Mouse (Mus musculus) cerebellum, adult 2 months (tissue): ENCODE measurements around the gene Pdlim5. TPM values are rescaled to one million over a fixed set of nuclear protein-coding genes. Genes with fewer than 3 reads are reported as not detected.

Experiments
- DNase-seq, 2 experiments: peaks; one replicate each; pipeline ENCODE4 v3.0.0; 2021
- H3K27ac ChIP-seq: fragments of 200-500 bp; 2 replicates; pipeline ENCODE4 v1.5.1; 2012; ENCODE audit warnings: low read length, control low read depth, inconsistent platforms; ENCODE audit not compliant: insufficient read depth
- H3K27me3 ChIP-seq: fragments of 200-500 bp; 2 replicates; pipeline ENCODE4 v1.6.1; 2012; ENCODE audit warnings: inconsistent platforms, mild to moderate bottlenecking, low read length, moderate library complexity; ENCODE audit not compliant: control insufficient read depth, insufficient read depth
- H3K4me1 ChIP-seq: fragments of 200-500 bp; 2 replicates; pipeline ENCODE4 v1.6.1; 2011; ENCODE audit warnings: low read length; ENCODE audit not compliant: control insufficient read depth, insufficient read depth
- H3K4me3 ChIP-seq: fragments of 200-500 bp; replicated peaks from 2 replicates; pipeline ENCODE3; 2011; ENCODE audit warnings: mild to moderate bottlenecking, low read depth, low read length, control low read depth; ENCODE audit not compliant: insufficient read depth
- CTCF ChIP-seq: fragments of 200-500 bp; IDR thresholded peaks from 2 replicates; pipeline ENCODE4 v1.5.1; 2011; ENCODE audit warnings: low read depth, mild to moderate bottlenecking, control low read depth, low read length, moderate library complexity, borderline replicate concordance; ENCODE audit not compliant: insufficient read depth
- POLR2A ChIP-seq: fragments of 200-500 bp; IDR thresholded peaks from 2 replicates; pipeline ENCODE4 v1.6.1; 2011; ENCODE audit warnings: low read length, control low read depth, borderline replicate concordance; ENCODE audit not compliant: insufficient read depth
- WGBS: fragments of 180-500 bp; shearing (Covaris S2); methylation state at CpG from one replicate; pipeline ENCODE4 v1.1.7; 2018; 5-methylcytosine and 5-hydroxymethylcytosine counted together
- polyA plus RNA-seq: library from polyadenylated mRNA; depleted of rRNA; stranded (reverse); fragments of >200 nt; gene quantifications from 2 replicates; pipeline ENCODE4 v1.2.3, GENCODE M21; 2012

Gene Pdlim5
- polyA plus RNA-seq, 1 experiment = 15.7 TPM

GRCm38 (mm10) chr3:142345235-142346125, 50.0 kb downstream of the Pdlim5 start:
- TF ChIP-seq POLR2A (no peak), CTCF (no peak)
- no peak overlapping the region for H3K27ac ChIP-seq
- no peaks in the 10 kb centered on the region for H3K27me3 ChIP-seq
- no peak overlapping the region for H3K4me3 ChIP-seq
- DNase-seq = no peak
- WGBS = 87% methylated on average over 8 of the region's 8 CpGs
- H3K4me1 ChIP-seq = no peaks in the 10 kb centered on the region

- TF ChIP-seq POLR2A (no peak), CTCF (no peak)
- WGBS = 95% methylated on average over 2 of the region's 2 CpGs
- DNase-seq = no peak
- H3K4me1 ChIP-seq = no peaks in the 10 kb centered on the region
- H3K27me3 ChIP-seq = no peaks in the 10 kb centered on the region
- no peak overlapping the region for H3K4me3 ChIP-seq
- H3K27ac ChIP-seq = no peak overlapping the region
These were observed 51.7 kb downstream of the Pdlim5 start for GRCm38 (mm10) chr3:142343786-142344185.

- TF ChIP-seq POLR2A = no peak
- no peak for TF ChIP-seq CTCF
- Histone ChIP-seq H3K4me3 (no peak overlapping the region), H3K4me1 (no peaks in the 10 kb centered on the region), H3K27me3 (no peaks in the 10 kb centered on the region), H3K27ac (no peak overlapping the region)
- 84% methylated on average over 2 of the region's 2 CpGs for WGBS
- no peak for DNase-seq
These were observed 54.8 kb downstream of the Pdlim5 start for GRCm38 (mm10) chr3:142340701-142341100.

GRCm38 (mm10) chr3:142339440-142340251, 55.9 kb downstream of the Pdlim5 start:
- WGBS = 67% methylated on average over 6 of the region's 6 CpGs

GRCm38 (mm10) chr3:142338058-142338457, 57.4 kb downstream of the Pdlim5 start:
- no peaks in the 10 kb centered on the region for H3K4me1 ChIP-seq
- DNase-seq = no peak
- TF ChIP-seq POLR2A = no peak
- TF ChIP-seq CTCF = no peak
- H3K4me3 ChIP-seq = no peak overlapping the region
- no peaks in the 10 kb centered on the region for H3K27me3 ChIP-seq
- WGBS = 45% methylated on average over 4 of the region's 4 CpGs
- H3K27ac ChIP-seq = no peak overlapping the region

More at GRCm38 (mm10) chr3:142339440-142340251, 55.9 kb downstream of the Pdlim5 start:
- H3K4me1 ChIP-seq = no peaks in the 10 kb centered on the region
- H3K4me3 ChIP-seq = no peak overlapping the region
- H3K27ac ChIP-seq = no peak overlapping the region
- H3K27me3 ChIP-seq = no peaks in the 10 kb centered on the region
- DNase-seq = no peak
- TF ChIP-seq CTCF (no peak), POLR2A (no peak)

- no peak overlapping the region for H3K27ac ChIP-seq
- 94% methylated on average over 3 of the region's 3 CpGs for WGBS
- no peak for DNase-seq
- TF ChIP-seq POLR2A = no peak
- no peak for TF ChIP-seq CTCF
- no peak overlapping the region for H3K4me3 ChIP-seq
- H3K4me1 ChIP-seq = no peaks in the 10 kb centered on the region
- no peaks in the 10 kb centered on the region for H3K27me3 ChIP-seq
These were observed 61.0 kb downstream of the Pdlim5 start for GRCm38 (mm10) chr3:142334496-142334895.

GRCm38 (mm10) chr3:142333458-142333857, 62.0 kb downstream of the Pdlim5 start:
- Histone ChIP-seq H3K27me3 (no peaks in the 10 kb centered on the region), H3K4me1 (no peaks in the 10 kb centered on the region), H3K27ac (no peak overlapping the region), H3K4me3 (no peak overlapping the region)
- no peak for TF ChIP-seq CTCF
- no peak for TF ChIP-seq POLR2A
- DNase-seq = no peak
- WGBS = 92% methylated on average over 1 of the region's 1 CpGs
